ENCODE assay signal across 26 mouse cellular contexts in the genomic region with DNA sequence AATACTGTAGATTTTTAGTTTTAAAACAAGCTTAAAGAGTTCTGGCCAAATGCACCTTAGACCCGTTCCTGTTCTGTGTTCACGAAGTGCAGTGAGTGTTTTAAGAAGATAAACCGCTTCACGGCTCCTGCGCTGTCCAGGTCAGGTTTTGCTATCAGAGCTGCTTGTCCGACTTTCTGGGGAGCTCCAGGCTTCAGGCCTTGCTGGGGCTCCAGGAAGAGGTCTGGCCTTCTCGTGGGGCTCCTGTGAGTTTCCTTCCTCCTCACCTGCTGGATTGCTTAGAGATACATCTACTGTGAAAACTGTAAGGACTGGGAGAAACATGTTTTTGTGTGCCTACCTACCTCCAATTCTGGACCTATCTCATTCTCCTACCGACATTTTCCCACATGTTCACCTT.
"Had no signal": no experiment of that assay in that cellular context is flagged by ENCODE, and none has a peak within 500 bp of the region (broad histone marks: within the 10 kb centered on the region; RNA-seq: fewer than 3 reads in every experiment).

No protein-coding gene starts in this region.

- ATAC-seq: forebrain, embryonic 13.5 days; forebrain, embryonic 14.5 days; forebrain, embryonic 15.5 days; forebrain, embryonic 16.5 days; forebrain, postnatal 0 days had no signal

- H3K9me3 ChIP-seq: embryonic facial prominence, embryonic 10.5 days; embryonic facial prominence, embryonic 12.5 days; embryonic facial prominence, embryonic 13.5 days; embryonic facial prominence, embryonic 15.5 days; forebrain, embryonic 10.5 days; forebrain, embryonic 12.5 days; forebrain, embryonic 13.5 days; forebrain, embryonic 15.5 days had no signal

- DNase-seq: cerebellum, adult 9-10 months; cerebellum, adult 9-11 months; cerebellum, postnatal 10 days; cerebellum, postnatal 14 days; cerebellum, postnatal 25 days; cerebellum, postnatal 36 days; embryo, embryonic 11 days; forebrain, postnatal 0 days; gastrocnemius, adult 2 months; gastrocnemius, postnatal 10 days; gastrocnemius, postnatal 14 days; gastrocnemius, postnatal 25 days; gastrocnemius, postnatal 36 days; heart, adult 18-20 months; heart, adult 2 months had no signal

- H3K27me3 ChIP-seq: embryonic facial prominence, embryonic 12.5 days; embryonic facial prominence, embryonic 13.5 days; embryonic facial prominence, embryonic 15.5 days; forebrain, embryonic 12.5 days; forebrain, embryonic 13.5 days; forebrain, embryonic 15.5 days had no signal

- H3K27ac ChIP-seq: embryonic facial prominence, embryonic 10.5 days; embryonic facial prominence, embryonic 12.5 days; embryonic facial prominence, embryonic 13.5 days; embryonic facial prominence, embryonic 15.5 days; forebrain, embryonic 10.5 days; forebrain, embryonic 12.5 days; forebrain, embryonic 13.5 days; forebrain, embryonic 15.5 days; gastrocnemius, adult 2 months; heart, adult 2 months had no signal

- H3K4me1 ChIP-seq: embryonic facial prominence, embryonic 15.5 days had no signal

- H3K36me3 ChIP-seq: embryonic facial prominence, embryonic 12.5 days had no signal

- H3K9ac ChIP-seq: embryonic facial prominence, embryonic 12.5 days; embryonic facial prominence, embryonic 13.5 days; embryonic facial prominence, embryonic 15.5 days; forebrain, embryonic 12.5 days; forebrain, embryonic 13.5 days; forebrain, embryonic 15.5 days; forebrain, postnatal 0 days had no signal

- H3K4me3 ChIP-seq: embryonic facial prominence, embryonic 10.5 days; embryonic facial prominence, embryonic 12.5 days; embryonic facial prominence, embryonic 13.5 days; embryonic facial prominence, embryonic 15.5 days; erythroblast, embryonic 14.5 days; forebrain, embryonic 10.5 days; forebrain, embryonic 12.5 days; forebrain, embryonic 13.5 days; forebrain, embryonic 15.5 days; gastrocnemius, adult 2 months; heart, adult 2 months had no signal

- H3K4me2 ChIP-seq: embryonic facial prominence, embryonic 12.5 days; embryonic facial prominence, embryonic 13.5 days; embryonic facial prominence, embryonic 15.5 days; forebrain, embryonic 12.5 days; forebrain, embryonic 13.5 days; forebrain, embryonic 15.5 days had no signal
